Mouse (Mus musculus): ENCODE measurements around the gene Catsperz. TPM values are rescaled to one million over a fixed set of nuclear protein-coding genes. Genes with fewer than 3 reads are reported as not detected.

Catsperz gene
- polyA plus RNA-seq (2016; fragmentation: Nextera tagmentation; extraction: Ambion mirVana): 0.46 TPM in 1 of 2 replicates, not detected in the other

DNA sequence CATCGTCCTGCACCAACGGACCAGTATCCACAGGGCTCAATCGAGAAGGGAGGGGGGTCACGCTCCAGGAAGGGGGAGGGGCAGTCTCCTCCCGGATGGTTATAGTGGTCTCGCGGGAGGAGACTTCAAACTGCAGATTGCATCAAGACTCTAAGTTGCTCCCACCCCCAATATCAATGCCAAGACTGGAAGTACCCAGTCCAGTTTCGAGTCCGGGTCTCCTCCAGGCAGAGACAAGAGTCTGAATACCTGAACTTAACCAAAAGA is at the start of gene Catsperz:
Catsperz (minus strand) TSS at position 74 of the 267 bp plus-strand sequence.
- DNase-seq (ENCODE audit: low spot score): no peak
- 2% methylated on average over 9 of the region's 9 CpGs for WGBS
- 0 out of 2 replicates have a peak, but pooled peaks cover 2% of the 10 kb centered on the region for H3K9me3 ChIP-seq

DNA sequence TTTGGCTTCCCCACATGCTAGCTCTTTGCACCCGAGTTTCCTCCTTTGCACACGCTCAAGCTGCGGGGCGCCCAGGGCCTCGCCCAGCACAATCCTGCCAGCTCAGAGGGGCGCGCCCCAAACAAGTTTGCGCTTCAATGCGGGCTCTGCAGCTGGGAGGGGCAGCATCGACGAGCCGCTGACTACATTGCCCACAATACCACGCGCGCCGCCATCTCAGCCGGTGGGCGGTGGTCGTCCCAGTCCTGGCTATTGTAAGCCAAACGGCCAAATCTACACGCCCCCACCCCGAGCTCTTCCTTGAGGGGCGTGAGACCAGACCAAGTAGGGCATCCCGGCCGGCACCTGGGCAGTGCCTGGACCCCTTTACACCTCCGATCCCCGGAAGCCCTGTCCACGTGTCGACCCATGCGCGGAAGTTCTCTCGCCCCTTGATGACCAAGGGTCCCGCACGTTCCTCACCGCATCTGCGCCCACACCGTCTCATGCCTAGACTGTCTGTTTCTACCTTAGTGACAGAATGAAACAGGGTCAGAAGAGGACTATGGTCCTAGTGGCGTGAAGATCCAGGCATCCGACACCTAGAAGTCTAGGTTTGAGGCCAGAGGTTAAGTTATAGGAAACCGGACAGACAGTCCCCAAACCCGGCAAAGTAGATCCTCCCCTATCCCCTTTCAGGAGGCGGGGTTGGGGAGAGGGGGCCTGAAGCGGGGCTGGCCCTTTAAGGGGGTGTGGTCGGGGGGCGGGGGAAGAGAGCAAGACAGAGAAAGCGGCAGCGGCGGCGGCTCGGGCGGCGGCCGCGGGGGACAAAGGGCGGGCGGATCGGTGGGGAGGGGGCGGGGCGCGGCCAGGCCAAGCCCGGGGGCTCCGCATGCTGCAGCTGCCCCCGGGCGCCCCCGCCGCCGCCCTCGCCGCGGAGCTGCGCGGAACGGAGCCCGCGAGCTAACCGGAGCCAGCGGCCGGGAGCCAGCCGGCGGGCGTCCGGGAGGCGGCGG is 49.3 kb upstream of the Catsperz start, which contains the start of gene Ppp1r14b:
Ppp1r14b (plus strand) TSS at position 758 of the 995 bp plus-strand sequence.
- WGBS: under 1% methylated on average over 80 of the region's 84 CpGs
- Histone ChIP-seq H3K4me3 (peak within 1 kb of the TSS; percentile 91), H3K27me3 (ENCODE audit: insufficient read depth, poor library complexity, severe bottlenecking) (peaks cover 36% of the 10 kb centered on the region), H3K4me1 (replicated peaks) (peaks cover 84% of the 10 kb centered on the region), H3K9me3 (no peaks in the 10 kb centered on the region), H3K36me3 (peaks cover 27% of the 10 kb centered on the region), H3K27ac (peak within 1 kb of the TSS; percentile 95)
- peak; percentile 91 for DNase-seq (ENCODE audit: low spot score)

More for the DNA sequence above, at the start of gene Catsperz:
- Histone ChIP-seq H3K4me3 (peak within 1 kb of the TSS; percentile 20), H3K27me3 (ENCODE audit: insufficient read depth, poor library complexity, severe bottlenecking) (peaks cover 82% of the 10 kb centered on the region), H3K27ac (no peak within 1 kb of the TSS), H3K4me1 (replicated peaks) (peaks cover 48% of the 10 kb centered on the region), H3K36me3 (no peaks in the 10 kb centered on the region)

DNA sequence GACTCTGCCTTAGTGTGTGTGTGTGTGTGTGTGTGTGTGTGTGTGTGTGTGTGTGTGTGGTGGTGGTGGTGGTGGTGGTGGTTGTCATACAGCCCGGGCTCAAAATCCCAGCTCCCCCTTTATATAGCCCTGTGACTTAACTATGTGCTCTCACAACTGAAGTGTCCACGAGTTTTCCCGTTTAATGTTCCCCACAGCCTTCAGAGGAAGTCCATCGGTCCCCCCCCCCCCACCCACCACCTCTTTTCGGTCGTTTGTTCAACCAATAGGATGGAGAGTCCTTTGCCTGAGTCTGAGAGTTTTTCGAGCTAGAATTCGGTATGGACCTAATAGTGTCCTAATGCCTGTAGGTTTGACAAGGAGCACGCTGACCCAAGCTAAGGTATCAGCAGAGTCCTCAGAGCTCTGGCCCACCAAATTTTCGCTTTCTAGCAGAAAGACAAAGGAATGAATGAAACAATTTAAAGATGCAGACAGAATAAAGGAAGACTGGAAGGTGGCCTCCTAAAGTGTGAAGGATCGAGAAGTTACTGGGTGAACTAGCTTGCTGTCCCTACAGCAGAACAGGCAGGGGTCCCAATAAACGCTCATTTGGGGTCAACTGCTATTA is 48.5 kb upstream of the Catsperz start:
- WGBS: 40% methylated on average over 12 of the region's 12 CpGs
- no peaks in the 10 kb centered on the region for H3K9me3 ChIP-seq
- peaks cover 84% of the 10 kb centered on the region for H3K4me1 ChIP-seq (replicated peaks)
- DNase-seq (ENCODE audit: low spot score): no peak
- peak overlapping the region; percentile 91 for H3K4me3 ChIP-seq
- H3K27me3 ChIP-seq (ENCODE audit: insufficient read depth, poor library complexity, severe bottlenecking): peaks cover 44% of the 10 kb centered on the region
- peaks cover 25% of the 10 kb centered on the region for H3K36me3 ChIP-seq
- peak overlapping the region; percentile 95 for H3K27ac ChIP-seq

DNA sequence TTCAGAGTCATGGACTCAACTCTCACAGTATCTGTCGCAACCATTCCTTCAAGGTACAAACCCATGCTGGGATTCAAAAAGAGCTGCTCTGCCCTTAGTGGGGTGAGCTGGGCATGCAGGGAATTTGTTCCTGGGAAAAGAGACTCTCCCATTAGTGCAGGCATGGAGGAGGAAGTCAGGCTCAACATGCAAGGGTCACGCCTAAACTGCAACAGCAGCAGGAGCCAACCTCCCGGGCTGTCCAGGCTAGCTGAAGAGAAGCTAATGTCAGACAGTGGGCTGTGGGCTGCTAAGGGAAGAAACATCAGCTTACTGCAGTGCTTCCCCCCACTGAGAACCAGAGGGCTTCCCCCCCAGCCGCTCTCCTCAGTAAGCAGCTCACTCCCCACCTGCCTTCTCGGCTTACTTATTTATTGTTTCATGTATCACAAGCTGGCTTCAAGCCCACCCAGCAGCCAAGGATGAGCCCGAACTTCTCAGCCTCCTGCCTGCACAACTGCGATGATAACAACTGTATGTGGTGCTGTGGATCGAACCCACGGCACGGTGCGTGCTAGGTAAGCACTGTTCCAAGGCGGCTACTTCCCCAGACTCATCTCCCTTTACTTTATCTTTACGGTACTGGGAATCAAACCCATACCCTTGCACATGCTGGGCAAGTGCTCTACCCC is 47.2 kb upstream of the Catsperz start:
- Histone ChIP-seq H3K27ac (no peak overlapping the region), H3K27me3 (ENCODE audit: insufficient read depth, poor library complexity, severe bottlenecking) (peaks cover 57% of the 10 kb centered on the region), H3K36me3 (peaks cover 12% of the 10 kb centered on the region), H3K9me3 (no peaks in the 10 kb centered on the region), H3K4me3 (no peak overlapping the region), H3K4me1 (replicated peaks) (peaks cover 83% of the 10 kb centered on the region)
- DNase-seq (ENCODE audit: low spot score): no peak
- 81% methylated on average over 13 of the region's 13 CpGs for WGBS

DNA sequence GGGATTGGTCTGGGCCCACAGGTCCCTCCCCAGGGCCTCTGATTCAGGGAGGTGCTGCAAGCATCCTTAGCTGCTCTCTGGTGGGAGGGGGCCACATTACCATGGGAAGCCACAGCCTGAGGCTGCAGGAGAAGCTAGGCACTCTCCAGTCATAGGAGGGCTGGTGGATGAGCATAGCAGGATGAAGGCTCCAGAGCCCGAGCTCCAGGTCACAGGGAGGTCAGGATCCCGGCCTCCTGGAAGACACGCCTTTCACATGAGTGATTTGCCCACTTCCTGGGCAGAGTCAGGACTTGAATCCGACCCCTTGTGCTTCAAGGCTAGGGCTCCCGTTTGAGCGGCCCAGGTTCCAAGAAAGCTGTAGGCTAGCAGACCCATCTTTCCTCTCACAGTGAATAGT is 46.5 kb upstream of the Catsperz start:
- H3K4me3 ChIP-seq: no peak overlapping the region
- H3K27ac ChIP-seq: no peak overlapping the region
- H3K27me3 ChIP-seq (ENCODE audit: insufficient read depth, poor library complexity, severe bottlenecking): peaks cover 57% of the 10 kb centered on the region
- H3K9me3 ChIP-seq: no peaks in the 10 kb centered on the region
- H3K4me1 ChIP-seq (replicated peaks): peaks cover 76% of the 10 kb centered on the region
- peaks cover 5% of the 10 kb centered on the region for H3K36me3 ChIP-seq
- no peak for DNase-seq (ENCODE audit: low spot score)
- 39% methylated on average over 6 of the region's 6 CpGs for WGBS

DNA sequence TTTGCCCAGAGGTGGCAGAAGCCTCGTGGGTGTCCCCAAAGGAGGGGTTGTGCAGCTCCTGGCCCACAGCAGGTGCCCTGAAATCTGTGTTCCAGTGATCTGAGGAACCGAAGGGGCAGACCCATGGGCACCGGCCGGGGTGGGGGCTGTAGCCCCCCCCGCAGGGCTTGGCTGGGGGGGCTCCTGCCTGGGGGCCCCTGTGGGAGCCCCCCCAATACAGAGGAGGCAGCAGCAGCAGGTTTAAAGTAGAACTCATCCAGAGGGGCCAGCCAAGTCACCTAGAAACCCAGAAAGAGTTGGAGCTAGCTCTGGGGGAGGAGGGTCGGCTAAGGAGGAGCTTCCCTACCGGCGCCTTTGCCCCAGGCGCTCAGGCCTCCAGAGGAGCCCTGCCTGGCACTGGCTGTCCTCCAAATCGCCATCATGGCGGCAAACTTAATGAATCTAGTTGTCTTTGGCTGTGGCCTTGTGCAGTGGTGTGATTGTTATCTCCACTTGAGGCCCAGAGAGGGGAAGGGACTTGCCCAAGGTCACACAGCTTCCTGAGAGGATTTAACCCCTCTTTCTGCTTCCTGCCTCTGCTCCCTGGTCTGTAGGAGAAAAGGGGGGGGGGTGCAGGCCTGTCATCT is 45.4 kb upstream of the Catsperz start:
- Histone ChIP-seq H3K4me3 (peak overlapping the region; percentile 65), H3K4me1 (replicated peaks) (peaks cover 65% of the 10 kb centered on the region), H3K27ac (peak overlapping the region; percentile 86), H3K9me3 (no peaks in the 10 kb centered on the region), H3K36me3 (peaks cover 9% of the 10 kb centered on the region), H3K27me3 (ENCODE audit: insufficient read depth, poor library complexity, severe bottlenecking) (peaks cover 57% of the 10 kb centered on the region)
- WGBS: 18% methylated on average over 11 of the region's 11 CpGs
- no peak for DNase-seq (ENCODE audit: low spot score)

DNA sequence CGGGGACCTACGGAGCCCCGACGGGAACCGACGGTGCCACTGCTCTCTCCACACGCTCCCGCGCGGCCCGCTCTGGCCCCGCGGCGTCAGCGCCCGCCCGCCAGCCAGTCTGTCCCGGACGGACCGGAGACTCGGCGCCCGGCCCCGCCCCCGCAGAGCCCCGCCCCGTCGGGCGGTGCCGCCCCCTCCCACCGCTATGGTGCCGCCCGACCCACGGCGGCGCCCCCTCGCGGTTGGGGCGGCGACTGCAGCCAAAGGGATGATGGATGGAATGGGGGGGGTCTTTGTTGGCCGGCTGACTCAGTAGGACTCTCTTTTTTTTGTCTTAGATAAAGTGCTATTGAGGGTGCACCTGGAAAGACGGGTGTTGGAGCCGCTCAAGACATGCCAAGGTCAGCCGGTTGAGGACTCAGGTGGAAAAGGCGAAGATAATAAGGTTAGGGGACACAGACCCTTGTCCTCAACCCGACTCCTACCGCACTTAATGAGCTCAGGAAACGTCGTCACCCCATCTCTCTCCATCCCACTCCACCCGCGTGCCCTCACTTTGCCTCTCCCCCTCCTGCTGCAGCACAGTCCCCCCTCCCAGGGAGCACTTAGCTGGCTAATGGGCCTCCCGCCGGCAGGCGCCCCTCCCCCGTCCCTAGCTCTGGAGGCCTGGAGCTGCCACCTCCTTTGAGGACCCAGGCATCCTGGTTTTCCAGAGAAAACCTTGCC is 44.6 kb upstream of the Catsperz start:
- H3K27me3 ChIP-seq (ENCODE audit: insufficient read depth, poor library complexity, severe bottlenecking): peaks cover 57% of the 10 kb centered on the region
- peak overlapping the region; percentile 65 for H3K4me3 ChIP-seq
- peaks cover 63% of the 10 kb centered on the region for H3K4me1 ChIP-seq (replicated peaks)
- H3K36me3 ChIP-seq: peaks cover 17% of the 10 kb centered on the region
- H3K9me3 ChIP-seq: no peaks in the 10 kb centered on the region
- H3K27ac ChIP-seq: peak overlapping the region; percentile 86
- under 1% methylated on average over 55 of the region's 55 CpGs for WGBS
- DNase-seq (ENCODE audit: low spot score): peak; percentile 75

- Histone ChIP-seq H3K27ac (peak overlapping the region; percentile 86), H3K36me3 (peaks cover 22% of the 10 kb centered on the region), H3K4me3 (peak overlapping the region; percentile 65), H3K27me3 (ENCODE audit: insufficient read depth, poor library complexity, severe bottlenecking) (peaks cover 57% of the 10 kb centered on the region), H3K9me3 (no peaks in the 10 kb centered on the region), H3K4me1 (replicated peaks) (peaks cover 63% of the 10 kb centered on the region)
- 1% methylated on average over 20 of the region's 20 CpGs for WGBS
- no peak for DNase-seq (ENCODE audit: low spot score)
Observed at GRCm38 (mm10) chr19:6969291-6969664, 44.1 kb upstream of the Catsperz start.

- no peak for DNase-seq (ENCODE audit: low spot score)
- 9% methylated on average over 15 of the region's 15 CpGs for whole genome bisulfite sequencing
- H3K4me3 ChIP-seq: peak overlapping the region; percentile 65
- peak overlapping the region; percentile 5; the same call in 1 of the 2 replicates for H3K27ac ChIP-seq
- no peaks in the 10 kb centered on the region for H3K9me3 ChIP-seq
- H3K4me1 ChIP-seq (replicated peaks): peaks cover 58% of the 10 kb centered on the region
- H3K36me3 ChIP-seq: peaks cover 28% of the 10 kb centered on the region
- H3K27me3 ChIP-seq (ENCODE audit: insufficient read depth, poor library complexity, severe bottlenecking): peaks cover 57% of the 10 kb centered on the region
Observed at GRCm38 (mm10) chr19:6968491-6969271, 43.5 kb upstream of the Catsperz start.

DNA sequence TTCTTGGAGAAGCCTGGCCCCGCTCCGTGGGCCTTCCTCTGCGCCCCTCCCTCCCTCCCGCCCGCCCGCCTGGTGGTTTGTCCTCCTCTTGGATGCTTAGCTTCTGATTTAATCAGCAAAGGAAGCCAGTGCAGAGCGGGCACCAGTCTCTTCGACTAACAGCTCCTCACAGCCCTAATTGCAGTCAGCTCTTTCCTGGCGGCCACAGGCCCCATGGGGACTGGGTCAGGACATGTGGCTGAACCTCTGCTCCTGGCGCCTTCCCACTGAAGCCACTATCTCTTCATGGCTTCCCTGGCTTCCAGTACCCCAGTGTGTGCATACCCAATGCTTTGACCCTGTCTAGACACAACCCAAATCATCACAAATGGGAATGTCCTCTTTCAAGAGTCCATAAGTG is 31.3 kb upstream of the Catsperz start:
- Histone ChIP-seq H3K9me3 (no peaks in the 10 kb centered on the region), H3K27me3 (ENCODE audit: insufficient read depth, poor library complexity, severe bottlenecking) (no peaks in the 10 kb centered on the region), H3K27ac (0 out of 2 replicates have a peak overlapping the region, but pooled peaks have one; percentile 35), H3K4me1 (replicated peaks) (peaks cover 27% of the 10 kb centered on the region), H3K36me3 (peaks cover 65% of the 10 kb centered on the region), H3K4me3 (0 out of 2 replicates have a peak overlapping the region, but pooled peaks have one; percentile 9)
- 85% methylated on average over 10 of the region's 10 CpGs for WGBS
- DNase-seq (ENCODE audit: low spot score): no peak

GRCm38 (mm10) chr19:6955424-6955823 is 30.2 kb upstream of the Catsperz start:
- WGBS: 88% methylated on average over 7 of the region's 7 CpGs
- H3K4me3 ChIP-seq: no peak overlapping the region
- H3K27ac ChIP-seq: no peak overlapping the region
- H3K9me3 ChIP-seq: no peaks in the 10 kb centered on the region
- H3K27me3 ChIP-seq (ENCODE audit: insufficient read depth, poor library complexity, severe bottlenecking): no peaks in the 10 kb centered on the region
- H3K4me1 ChIP-seq (replicated peaks): peaks cover 29% of the 10 kb centered on the region
- H3K36me3 ChIP-seq: peaks cover 63% of the 10 kb centered on the region
- DNase-seq (ENCODE audit: low spot score): no peak

Measured in hindbrain, embryonic 10.5 days (tissue).